Mouse (Mus musculus) cortical plate, adult 2 months (tissue): ENCODE results near the gene Lpin2.

Source experiments
- CTCF ChIP-seq: fragments of 200-500 bp; IDR thresholded peaks from 2 replicates; pipeline ENCODE4 v1.5.1; 2011; ENCODE audit warnings: mild to moderate bottlenecking, control low read depth, low read length; ENCODE audit not compliant: insufficient read depth; ENCODE audit errors: extremely low read depth
- POLR2A ChIP-seq: fragments of 200-500 bp; IDR thresholded peaks from 2 replicates; pipeline ENCODE4 v1.6.1; 2011; ENCODE audit warnings: mild to moderate bottlenecking, low read length, control low read depth; ENCODE audit not compliant: insufficient read depth; ENCODE audit errors: extremely low read depth

- TF ChIP-seq CTCF: no peak
- no peak for TF ChIP-seq POLR2A
These were observed 23.2 kb upstream of the Lpin2 start for GRCm38 (mm10) chr17:71159152-71159567.
